Mouse (Mus musculus) neural tube, embryonic 11.5 days (tissue): ENCODE measurements at regions not wholly inside any gene's neighbourhood (a gene's known extent, or its start where the extent isn't known, plus 50 kb on each side); places are given as distances from the start of the nearest gene placed in this dataset.

ENCODE experiments used
- ATAC-seq: fragments of 200-750 bp; cut with Nextera tagmentation; 2 replicates; pipeline ENCODE4 v1.8.0; 2017; ENCODE audit warnings: moderate number of reproducible peaks, mild to moderate bottlenecking, moderate TSS enrichment, moderate library complexity; ENCODE audit not compliant: insufficient read depth, low FRiP score, low TSS enrichment
- DNase-seq: peaks from one replicate; pipeline ENCODE4 v3.0.0-alpha.2; 2015; ENCODE audit warnings: low spot score
- H3K27ac ChIP-seq: fragments of 300-500 bp; sonication (generic); 2 replicates; pipeline ENCODE4 v1.5.1; 2014; ENCODE audit warnings: low read depth, mild to moderate bottlenecking, low read length
- H3K27me3 ChIP-seq: fragments of 300-500 bp; sonication (generic); 2 replicates; pipeline ENCODE4 v1.6.1; 2014; ENCODE audit warnings: mild to moderate bottlenecking, low read length, mixed read lengths; ENCODE audit not compliant: control insufficient read depth, insufficient read depth
- H3K36me3 ChIP-seq: fragments of 300-500 bp; sonication (generic); 2 replicates; pipeline ENCODE4 v1.6.1; 2014; ENCODE audit warnings: mild to moderate bottlenecking, low read length, moderate library complexity, mixed read lengths; ENCODE audit not compliant: control insufficient read depth, insufficient read depth
- H3K4me1 ChIP-seq: fragments of 300-500 bp; sonication (generic); 2 replicates; pipeline ENCODE4 v1.6.1; 2014; ENCODE audit warnings: low read length, mixed read lengths; ENCODE audit not compliant: control insufficient read depth, insufficient read depth
- H3K4me2 ChIP-seq: fragments of 300-500 bp; sonication (generic); 2 replicates; pipeline ENCODE4 v1.6.1; 2014; ENCODE audit warnings: low read depth, mild to moderate bottlenecking, moderate library complexity
- H3K4me3 ChIP-seq: fragments of 300-500 bp; sonication (generic); 2 replicates; pipeline ENCODE4 v1.5.1; 2014; ENCODE audit warnings: low read depth, low read length
- H3K9ac ChIP-seq: fragments of 300-500 bp; sonication (generic); 2 replicates; pipeline ENCODE4 v1.6.1; 2014; ENCODE audit warnings: mild to moderate bottlenecking, low read length
- H3K9me3 ChIP-seq: fragments of 300-500 bp; sonication (generic); 2 replicates; pipeline ENCODE4 v1.6.1; 2016; ENCODE audit warnings: low read length; ENCODE audit not compliant: control insufficient read depth
- WGBS: fragments of 180-500 bp; shearing (Covaris S2); extraction: QIAGEN DNeasy Blood & Tissue Kit; methylation state at CpG from one replicate; pipeline ENCODE4 v1.1.7; 2014; 5-methylcytosine and 5-hydroxymethylcytosine counted together

DNA sequence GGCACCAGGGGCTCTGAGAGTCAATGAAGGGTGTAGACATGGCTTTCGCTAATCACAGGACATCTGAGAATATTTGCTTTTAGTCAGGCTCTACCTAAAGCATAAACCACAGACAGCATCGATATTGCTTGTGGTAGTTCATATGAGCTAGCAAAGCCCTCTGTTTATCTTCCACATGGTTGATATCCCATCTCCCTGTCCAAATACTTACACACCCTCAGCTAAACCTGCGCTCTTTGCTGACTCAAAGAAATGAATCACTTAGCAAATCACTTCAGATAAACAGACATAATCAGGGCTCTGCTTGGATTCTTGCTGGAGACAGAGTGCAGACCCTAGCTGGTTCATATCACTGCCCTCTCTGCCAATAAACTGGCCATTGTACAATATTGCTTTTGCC is 298.8 kb downstream of the Rnd3 start:
- Histone ChIP-seq H3K4me1 (no peaks in the 10 kb centered on the region), H3K27me3 (no peaks in the 10 kb centered on the region), H3K9me3 (no peaks in the 10 kb centered on the region), H3K4me2 (no peak overlapping the region), H3K9ac (no peak overlapping the region), H3K27ac (no peak overlapping the region), H3K4me3 (no peak overlapping the region), H3K36me3 (no peaks in the 10 kb centered on the region)
- ATAC-seq: no peak
- DNase-seq: no peak
- WGBS: 93% methylated on average over 3 of the region's 3 CpGs

GRCm38 (mm10) chr2:50841881-50842280 is 307.0 kb downstream of the Rnd3 start:
- ATAC-seq (no peak), DNase-seq (no peak)
- no peak overlapping the region for H3K9ac ChIP-seq
- H3K27ac ChIP-seq: no peak overlapping the region
- no peaks in the 10 kb centered on the region for H3K9me3 ChIP-seq
- H3K4me1 ChIP-seq: no peaks in the 10 kb centered on the region
- no peaks in the 10 kb centered on the region for H3K36me3 ChIP-seq
- WGBS: 92% methylated on average over 2 of the region's 2 CpGs
- H3K4me3 ChIP-seq: no peak overlapping the region
- no peaks in the 10 kb centered on the region for H3K27me3 ChIP-seq
- H3K4me2 ChIP-seq: no peak overlapping the region

GRCm38 (mm10) chr2:50835511-50836320 is 313.2 kb downstream of the Rnd3 start:
- H3K27ac ChIP-seq: no peak overlapping the region
- no peaks in the 10 kb centered on the region for H3K36me3 ChIP-seq
- no peak overlapping the region for H3K4me3 ChIP-seq
- H3K9me3 ChIP-seq: no peaks in the 10 kb centered on the region
- DNase-seq (no peak), ATAC-seq (no peak)
- H3K27me3 ChIP-seq: no peaks in the 10 kb centered on the region
- 68% methylated on average over 6 of the region's 6 CpGs for WGBS
- no peak overlapping the region for H3K4me2 ChIP-seq
- no peaks in the 10 kb centered on the region for H3K4me1 ChIP-seq
- H3K9ac ChIP-seq: no peak overlapping the region

- Histone ChIP-seq H3K4me2 (no peak overlapping the region), H3K27me3 (no peaks in the 10 kb centered on the region), H3K4me3 (no peak overlapping the region), H3K27ac (no peak overlapping the region), H3K9ac (no peak overlapping the region), H3K4me1 (no peaks in the 10 kb centered on the region), H3K9me3 (no peaks in the 10 kb centered on the region), H3K36me3 (no peaks in the 10 kb centered on the region)
- DNase-seq (no peak), ATAC-seq (no peak)
- 94% methylated on average over 5 of the region's 5 CpGs for WGBS
These were observed 315.1 kb downstream of the Rnd3 start for GRCm38 (mm10) chr2:50833791-50834190.

DNA sequence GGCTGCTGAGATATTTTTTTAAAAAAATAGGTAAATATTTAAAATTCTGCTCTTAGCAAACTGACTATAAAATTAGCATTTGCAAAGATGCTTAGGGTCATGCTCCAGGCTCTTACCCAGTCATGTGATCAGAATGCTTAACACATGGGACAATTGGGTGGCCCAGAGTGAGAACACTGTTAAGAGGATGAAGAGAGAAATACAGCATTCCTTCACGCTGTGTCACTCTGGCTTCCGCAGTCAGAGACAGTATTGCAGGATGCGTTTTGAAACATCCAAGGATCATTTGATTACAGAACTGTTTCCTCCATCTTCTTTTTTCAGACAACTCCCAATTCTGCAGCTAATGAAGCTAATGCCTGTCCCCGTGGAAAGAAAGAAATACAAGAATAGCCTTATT is 316.4 kb downstream of the Rnd3 start:
- no peaks in the 10 kb centered on the region for H3K27me3 ChIP-seq
- WGBS: 74% methylated on average over 4 of the region's 4 CpGs
- ATAC-seq (no peak), DNase-seq (no peak)
- no peak overlapping the region for H3K4me2 ChIP-seq
- no peak overlapping the region for H3K4me3 ChIP-seq
- H3K9me3 ChIP-seq: no peaks in the 10 kb centered on the region
- H3K4me1 ChIP-seq: no peaks in the 10 kb centered on the region
- no peak overlapping the region for H3K9ac ChIP-seq
- no peaks in the 10 kb centered on the region for H3K36me3 ChIP-seq
- no peak overlapping the region for H3K27ac ChIP-seq

- DNase-seq (no peak), ATAC-seq (no peak)
- no peak overlapping the region for H3K27ac ChIP-seq
- H3K4me1 ChIP-seq: no peaks in the 10 kb centered on the region
- H3K9ac ChIP-seq: no peak overlapping the region
- 77% methylated on average over 5 of the region's 5 CpGs for WGBS
- no peaks in the 10 kb centered on the region for H3K36me3 ChIP-seq
- no peaks in the 10 kb centered on the region for H3K9me3 ChIP-seq
- no peak overlapping the region for H3K4me2 ChIP-seq
- H3K27me3 ChIP-seq: no peaks in the 10 kb centered on the region
- no peak overlapping the region for H3K4me3 ChIP-seq
These were observed 318.7 kb downstream of the Rnd3 start for GRCm38 (mm10) chr2:50830056-50830720.

DNA sequence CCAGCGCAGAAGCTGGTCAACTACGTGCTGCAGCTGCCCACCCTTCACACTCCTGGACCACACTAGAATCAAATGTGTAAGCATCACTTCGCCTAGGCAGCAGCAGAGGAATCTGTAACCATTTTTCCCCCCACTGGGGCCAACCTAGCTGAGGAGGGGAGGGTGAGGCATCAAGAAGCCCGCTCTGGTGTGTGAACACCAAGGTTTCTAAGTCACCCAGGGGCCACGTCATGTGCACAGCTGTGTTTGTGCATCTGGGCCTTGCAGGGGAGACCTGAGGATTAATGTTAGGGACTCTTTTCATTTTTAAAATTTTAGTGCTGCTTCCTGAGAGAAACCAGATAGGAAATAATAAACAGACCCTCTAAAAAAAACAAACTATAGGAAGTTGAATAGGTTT is 321.8 kb downstream of the Rnd3 start:
- peak; percentile 46 for DNase-seq
- no peak overlapping the region for H3K4me2 ChIP-seq
- WGBS: 76% methylated on average over 5 of the region's 5 CpGs
- H3K27me3 ChIP-seq: no peaks in the 10 kb centered on the region
- no peaks in the 10 kb centered on the region for H3K36me3 ChIP-seq
- no peak overlapping the region for H3K4me3 ChIP-seq
- H3K27ac ChIP-seq: no peak overlapping the region
- no peak overlapping the region for H3K9ac ChIP-seq
- no peak for ATAC-seq
- no peaks in the 10 kb centered on the region for H3K9me3 ChIP-seq
- H3K4me1 ChIP-seq: no peaks in the 10 kb centered on the region

GRCm38 (mm10) chr2:50826537-50826936 is 322.4 kb downstream of the Rnd3 start:
- H3K27me3 ChIP-seq: no peaks in the 10 kb centered on the region

GRCm38 (mm10) chr2:50825626-50826025 is 323.3 kb downstream of the Rnd3 start:
- no peak overlapping the region for H3K27ac ChIP-seq
- no peak for ATAC-seq
- no peak for DNase-seq
- H3K9ac ChIP-seq: no peak overlapping the region
- H3K27me3 ChIP-seq: no peaks in the 10 kb centered on the region
- H3K4me3 ChIP-seq: no peak overlapping the region
- H3K36me3 ChIP-seq: no peaks in the 10 kb centered on the region
- no peaks in the 10 kb centered on the region for H3K9me3 ChIP-seq
- 77% methylated on average over 5 of the region's 5 CpGs for WGBS
- no peak overlapping the region for H3K4me2 ChIP-seq
- no peaks in the 10 kb centered on the region for H3K4me1 ChIP-seq

More at GRCm38 (mm10) chr2:50826537-50826936, 322.4 kb downstream of the Rnd3 start:
- Histone ChIP-seq H3K9ac (no peak overlapping the region), H3K36me3 (no peaks in the 10 kb centered on the region), H3K4me2 (no peak overlapping the region), H3K4me3 (no peak overlapping the region), H3K4me1 (no peaks in the 10 kb centered on the region), H3K27ac (no peak overlapping the region), H3K9me3 (no peaks in the 10 kb centered on the region)
- ATAC-seq (no peak), DNase-seq (no peak)
- WGBS: 83% methylated on average over 3 of the region's 3 CpGs
